Mouse (Mus musculus) layer of hippocampus, adult 8-10 months (tissue): Measurements from ENCODE around the gene Lin37. TPM values are rescaled to one million over a fixed set of nuclear protein-coding genes. Genes with fewer than 3 reads are reported as not detected.

Experiments
- DNase-seq, 2 experiments: peaks; one replicate each; pipeline ENCODE4 v3.0.0; 2022; ENCODE audit warnings: low spot score in 2 of 2
- total RNA-seq, 4 experiments: library from RNA; stranded (reverse); gene quantifications; 2 replicates each; pipeline ENCODE4 v1.2.4; 2022

Lin37 gene
- 10 to 100 TPM; 41.3 to 54.0 (median 46.9) TPM for total RNA-seq

DNA sequence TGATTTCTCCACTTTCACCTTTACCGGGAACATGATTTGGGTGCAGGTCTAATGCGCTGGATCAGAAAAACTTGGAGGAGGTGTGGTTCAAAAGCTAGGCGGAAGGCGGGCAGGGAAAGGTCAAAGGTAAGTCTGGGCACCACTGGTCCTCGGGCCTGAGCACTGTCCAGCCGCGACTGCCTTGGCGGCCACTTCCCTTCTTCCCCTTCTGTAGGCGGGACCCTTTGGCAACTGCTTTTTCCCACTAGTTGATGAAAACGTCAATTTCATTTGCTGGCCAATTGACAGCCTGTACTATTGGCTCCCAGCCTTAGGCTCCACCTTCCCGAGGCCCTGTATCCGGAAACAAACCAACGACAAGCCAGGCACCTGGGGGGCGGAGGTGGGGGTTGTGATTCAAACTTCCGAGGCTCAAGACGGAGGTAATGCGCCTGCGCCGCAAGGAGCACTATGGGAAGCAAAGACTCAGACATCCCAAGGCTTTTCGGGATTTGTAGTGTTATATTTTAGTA is at the start of gene Lin37:
Lin37 (minus strand) TSS at position 396 of the 512 bp plus-strand sequence.
- peak; percentile 99 for DNase-seq

DNA sequence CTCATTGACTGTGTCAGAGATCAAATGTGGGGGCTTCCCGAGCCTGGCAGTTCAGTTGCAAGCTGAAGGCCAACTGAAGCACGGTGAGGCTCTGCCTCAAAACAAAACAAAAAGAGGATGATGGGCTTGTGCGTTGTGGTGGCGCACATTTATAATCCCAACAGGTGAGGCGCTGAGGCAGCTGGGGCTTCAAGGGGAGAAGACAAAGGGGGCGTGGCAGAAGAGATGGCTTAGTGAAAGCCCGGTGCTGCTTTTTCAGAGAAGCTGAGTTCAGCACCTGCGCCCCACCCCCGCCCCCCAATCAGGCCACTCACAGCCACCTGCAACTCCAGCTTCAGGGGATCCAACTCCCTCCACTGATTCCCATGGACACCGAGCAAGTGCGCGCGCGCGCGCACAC is 48.8 kb upstream of the Lin37 start:
- DNase-seq, result no peak

DNA sequence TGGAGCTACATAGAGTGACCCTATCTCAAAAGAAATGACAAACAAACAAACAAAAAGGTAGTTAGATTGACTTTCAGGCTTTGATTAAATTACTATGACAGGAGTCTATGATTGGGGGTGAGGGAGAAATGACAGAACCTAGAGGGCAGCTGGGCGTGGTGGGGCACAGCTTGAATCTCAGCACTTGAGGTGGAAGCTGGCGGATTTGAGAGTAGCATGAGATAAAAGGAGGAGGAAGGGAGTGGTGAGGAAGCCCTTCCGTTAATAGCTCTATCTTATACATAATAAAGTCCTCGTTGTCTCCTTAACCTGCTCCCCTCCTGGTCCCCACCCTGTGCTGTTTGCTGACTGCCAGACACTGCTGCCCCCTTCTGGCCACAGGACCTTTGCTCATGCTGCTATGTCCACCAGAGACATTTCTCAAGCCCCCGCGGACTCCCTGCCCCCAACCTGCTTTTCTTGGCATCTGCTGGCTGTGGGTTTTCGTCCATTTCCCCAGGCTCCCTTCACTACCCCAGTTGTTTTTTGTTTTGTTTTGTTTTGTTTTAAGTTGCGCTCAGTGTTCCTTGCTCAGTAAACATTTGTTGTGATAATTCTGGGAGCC is 48.2 kb upstream of the Lin37 start:
- DNase-seq, result no peak

DNA sequence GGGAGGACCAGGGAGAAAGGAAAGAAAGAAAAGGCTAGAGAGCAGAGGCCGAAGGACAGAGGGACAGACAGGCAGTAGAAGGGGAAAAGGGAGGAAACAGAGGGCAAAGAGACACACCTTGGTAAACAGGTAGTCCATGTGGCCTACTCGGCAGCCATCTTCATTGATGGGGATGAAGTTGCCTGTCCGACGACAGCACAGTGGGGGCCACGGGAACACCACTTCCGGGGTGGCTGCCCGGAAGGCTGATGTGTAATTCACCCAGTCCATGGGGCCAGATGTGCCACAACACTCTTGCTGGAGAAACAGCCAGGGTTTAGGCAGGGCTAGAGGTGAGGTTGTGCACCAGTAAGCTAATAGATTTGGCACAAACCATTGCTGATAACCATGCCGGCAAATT is 45.3 kb upstream of the Lin37 start:
- DNase-seq, result no peak

DNA sequence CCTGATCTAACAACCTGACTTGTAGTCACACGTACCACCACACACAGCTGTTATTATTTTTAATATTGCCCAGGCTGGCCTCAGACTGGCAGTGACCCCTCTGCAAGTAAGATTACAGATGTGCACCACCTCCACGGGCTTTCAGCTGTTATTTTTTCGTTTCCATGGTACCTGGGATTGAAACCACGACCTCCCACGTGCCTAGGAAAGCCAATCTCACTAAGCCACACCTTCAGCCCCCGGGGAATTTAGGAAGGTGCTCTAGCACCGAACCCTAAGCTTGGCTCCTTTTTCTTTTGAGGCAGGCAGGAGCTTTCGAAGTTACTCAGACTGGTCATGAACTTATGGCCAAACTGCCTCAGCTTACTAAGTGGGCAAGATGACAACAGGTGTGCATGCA is 44.8 kb upstream of the Lin37 start:
- no peak for DNase-seq

DNA sequence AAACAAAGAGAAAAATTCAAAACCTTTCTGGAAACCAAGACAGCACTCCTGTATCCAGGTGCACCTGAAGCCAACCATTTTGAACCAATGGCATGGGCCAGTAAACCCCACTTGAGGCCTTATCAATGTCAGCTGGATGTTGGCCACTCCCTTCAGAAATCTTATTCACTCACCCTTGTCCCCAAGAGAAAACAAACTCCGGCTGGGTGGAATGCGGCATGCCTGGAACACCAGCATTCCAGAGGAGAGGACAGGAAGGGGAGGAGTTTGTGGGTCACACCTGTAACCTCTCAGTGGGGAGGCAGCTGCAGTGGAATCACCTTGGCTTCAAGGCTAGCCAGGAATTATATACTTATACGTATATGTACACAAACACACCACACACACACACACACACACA is 42.9 kb upstream of the Lin37 start:
- no peak for DNase-seq

DNA sequence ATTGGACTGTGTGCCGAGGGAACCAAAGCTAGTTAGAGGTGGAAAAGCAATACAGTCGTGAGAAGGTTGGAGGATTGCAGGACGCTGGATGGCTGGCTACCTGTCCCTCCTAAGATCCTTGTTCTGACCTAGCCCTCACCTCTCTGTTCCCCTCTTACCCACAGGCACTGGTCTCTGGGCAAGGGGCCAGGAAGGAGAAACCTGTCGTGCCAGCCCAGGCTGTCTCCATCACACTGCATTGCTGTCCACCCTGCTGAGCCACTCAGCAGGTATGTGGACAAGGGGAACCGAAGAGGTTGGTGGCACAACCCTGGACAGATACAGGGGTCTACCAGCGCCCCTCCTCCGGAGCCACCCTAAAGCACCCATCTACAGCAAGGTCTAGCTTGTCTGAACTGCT is 41.0 kb upstream of the Lin37 start:
- no peak for DNase-seq

DNA sequence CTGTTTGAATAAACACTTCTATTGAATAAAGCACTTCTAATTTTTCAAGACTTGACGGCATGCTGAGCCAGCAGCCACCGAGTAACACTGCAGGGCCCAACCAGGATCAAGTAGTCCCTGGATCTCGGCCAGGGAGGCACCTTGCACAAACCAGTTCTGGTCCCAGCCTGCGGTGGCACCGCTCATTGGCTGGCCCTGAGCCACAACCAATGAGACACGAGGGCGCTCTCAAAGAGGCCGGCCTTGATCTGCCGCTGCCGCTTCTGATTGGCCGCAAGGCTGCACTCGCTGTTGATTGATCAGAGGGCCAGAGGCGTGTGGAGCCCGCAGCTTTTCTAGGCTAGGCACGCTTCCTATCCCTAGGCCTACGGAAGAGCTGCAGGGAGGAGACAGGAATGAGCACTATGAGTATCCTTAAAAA is 40.3 kb upstream of the Lin37 start:
- peak; percentile 92 to 94 for DNase-seq

DNA sequence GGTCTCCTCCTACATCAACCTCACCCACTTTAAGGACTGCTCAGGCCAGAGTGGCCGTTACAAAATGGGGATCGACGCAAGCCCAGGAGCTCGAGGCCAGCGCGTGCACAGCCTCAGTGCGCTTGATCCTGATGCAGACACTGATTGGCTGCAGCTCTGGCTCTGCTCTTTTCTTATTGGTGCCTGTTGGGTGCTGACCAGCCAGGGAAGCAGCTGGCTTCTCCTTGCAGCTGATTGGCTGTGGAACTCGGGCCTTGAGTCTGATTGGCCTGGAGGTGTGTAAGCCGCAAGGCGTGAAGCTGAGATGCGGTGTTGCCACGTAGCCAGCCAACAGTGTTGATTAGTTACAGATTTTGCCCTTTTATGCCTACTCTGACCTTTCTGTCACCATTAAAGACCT is 39.1 kb upstream of the Lin37 start, which contains the start of gene Zbtb32:
Zbtb32 (minus strand) TSS at position 124 of the 400 bp plus-strand sequence.
- no peak for DNase-seq

DNA sequence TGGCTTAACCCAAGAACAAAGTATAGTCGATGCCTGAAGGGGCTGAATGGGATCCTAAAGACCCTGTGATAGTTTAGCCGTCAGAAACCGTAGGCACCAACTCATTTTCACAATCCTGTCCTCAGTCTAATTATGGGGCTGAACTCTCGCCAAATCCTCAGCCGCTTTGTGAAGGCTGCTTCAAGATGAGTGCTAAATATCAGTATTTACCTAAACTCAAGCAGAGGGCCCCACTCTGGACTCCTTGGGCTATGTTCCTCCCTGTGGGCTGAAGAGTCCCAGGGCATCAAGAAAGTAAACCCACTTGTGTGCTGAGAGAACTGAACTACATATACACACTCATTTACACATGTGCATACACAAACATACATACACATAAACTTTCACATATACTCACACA is 37.2 kb upstream of the Lin37 start:
- no peak for DNase-seq

DNA sequence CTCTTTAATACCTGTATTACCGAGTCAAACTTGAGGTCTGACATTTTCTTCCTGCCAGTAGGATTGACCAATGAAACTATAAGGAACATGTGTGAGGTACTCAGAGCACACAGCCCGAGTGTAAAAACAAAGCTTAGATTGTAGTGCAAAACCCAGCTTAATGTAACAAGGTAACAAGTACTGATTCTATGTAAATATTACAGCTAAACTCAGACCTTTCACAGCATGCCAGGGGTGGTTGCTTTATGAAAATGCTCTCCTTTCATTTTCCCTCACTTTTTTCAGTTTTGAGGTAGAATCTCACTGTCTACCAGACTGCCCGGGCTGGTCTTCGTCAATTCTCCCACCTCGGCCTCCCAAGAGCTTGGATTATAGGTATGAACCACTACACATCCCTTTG is 36.5 kb upstream of the Lin37 start:
- DNase-seq, result no peak

DNA sequence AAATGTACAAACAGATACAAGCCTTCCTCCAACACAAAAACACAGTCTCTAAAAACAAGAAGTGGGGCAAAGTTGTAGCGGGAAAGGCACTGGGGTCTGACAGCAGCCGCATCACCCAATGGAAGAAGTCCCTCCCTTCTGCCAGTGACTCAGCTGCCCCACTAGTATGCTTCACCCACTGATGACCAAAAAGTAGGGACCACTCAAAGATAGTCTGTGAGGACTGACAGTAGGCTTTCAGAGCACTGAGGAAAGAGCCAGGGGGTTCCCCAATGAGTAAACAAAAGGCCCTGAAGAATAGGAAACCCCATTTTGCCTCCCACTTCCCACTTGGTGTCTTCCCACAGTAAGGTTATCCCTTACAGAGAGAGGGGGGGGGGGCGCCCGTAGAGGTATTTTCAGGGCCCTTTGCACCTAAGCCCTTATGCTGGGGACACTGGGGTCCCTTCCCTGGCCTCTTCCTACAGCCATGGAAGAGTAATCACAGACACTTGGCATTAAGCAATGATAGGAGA is 34.9 kb upstream of the Lin37 start:
- DNase-seq, result no peak

DNA sequence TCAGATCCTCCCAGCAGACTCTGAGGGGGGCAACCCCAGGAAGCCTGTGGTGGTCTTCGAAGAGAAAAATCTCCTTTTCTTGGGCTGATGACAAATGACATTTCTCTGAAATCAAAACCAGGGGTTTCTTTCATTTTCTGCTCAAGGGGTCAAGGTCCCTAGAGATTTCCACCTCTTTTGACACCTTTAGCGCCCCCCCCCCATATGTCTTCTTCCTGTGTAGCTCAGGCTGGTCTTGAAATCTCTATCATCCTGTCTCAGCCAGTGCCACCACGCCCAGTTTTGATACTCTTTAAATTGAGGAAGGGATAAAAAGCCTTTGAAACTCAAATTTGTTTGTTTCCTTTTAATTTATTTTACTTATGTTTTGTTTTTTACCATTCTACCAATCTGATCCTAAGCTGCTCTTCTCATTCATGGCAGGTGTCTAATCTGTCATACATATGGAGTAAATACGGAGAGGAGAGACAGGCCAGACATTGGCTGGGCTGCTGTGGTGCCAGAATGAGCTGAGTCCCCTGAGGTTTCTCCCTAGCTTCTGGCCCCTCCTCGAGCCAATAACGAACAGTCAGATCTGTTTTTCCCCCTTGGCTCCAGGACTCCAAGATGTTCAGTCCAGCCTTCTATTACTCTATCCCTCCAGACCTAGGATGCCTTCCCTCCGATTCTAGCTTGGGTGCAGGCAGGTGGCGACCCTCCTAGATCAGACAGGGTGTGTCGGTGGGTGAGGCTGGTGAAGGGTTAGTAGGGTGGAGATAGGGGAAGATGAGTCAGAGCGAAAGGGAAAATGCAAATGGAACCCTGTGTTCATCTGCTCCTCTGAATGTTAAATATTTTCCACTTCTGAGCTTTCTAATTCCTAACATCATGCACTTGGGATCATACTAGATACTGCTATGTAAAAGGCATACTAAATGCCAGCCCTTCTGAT is 34.2 kb upstream of the Lin37 start:
- no peak for DNase-seq

DNA sequence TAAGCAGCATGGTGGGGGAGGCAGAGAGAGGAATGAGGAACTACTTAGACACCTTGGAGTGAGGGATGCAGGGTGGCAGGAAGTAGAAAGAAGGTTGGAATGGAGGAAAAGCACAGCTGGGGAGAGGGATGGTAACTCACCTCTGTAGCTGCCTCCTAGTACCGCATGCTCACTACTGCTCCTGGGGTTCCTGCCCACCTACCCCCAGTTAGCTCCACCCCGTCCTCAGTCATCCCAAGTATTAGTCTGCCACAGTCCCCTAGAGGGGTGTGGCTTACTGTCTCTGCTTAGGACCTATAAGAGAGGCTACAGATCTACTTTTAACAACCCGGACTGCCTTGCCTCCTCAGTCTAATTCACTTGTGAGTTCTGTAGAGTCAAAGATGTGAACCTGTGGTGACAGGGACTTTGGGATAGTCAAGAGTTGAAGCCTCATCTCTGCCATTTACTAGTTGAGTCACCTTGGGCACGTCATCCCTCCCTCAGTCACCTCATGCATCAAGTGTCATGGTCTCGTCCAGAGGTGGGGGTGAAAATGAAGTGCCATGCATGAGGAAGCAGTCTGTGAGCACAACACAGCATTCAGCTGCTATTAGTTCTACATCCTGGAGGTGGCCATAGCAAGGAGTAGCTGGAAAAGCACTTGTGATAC is 33.3 kb upstream of the Lin37 start:
- DNase-seq, result no peak

DNA sequence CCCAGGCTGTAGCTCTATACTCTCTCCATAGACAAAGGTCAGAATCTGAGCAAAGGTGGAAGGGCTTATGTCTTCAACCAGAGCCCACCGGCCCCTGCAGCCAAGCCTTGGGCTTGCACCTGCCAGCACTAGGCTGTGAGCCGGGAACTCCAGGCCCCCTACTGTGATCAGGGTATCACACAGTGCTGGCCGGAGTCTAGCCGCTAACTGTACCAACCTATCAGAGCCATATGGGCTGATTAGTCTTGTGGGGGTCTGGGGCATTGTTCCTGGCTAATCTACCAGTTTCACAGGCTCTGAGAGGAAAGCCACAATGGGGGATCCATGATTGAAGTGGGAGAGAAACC is 31.9 kb upstream of the Lin37 start:
- DNase-seq, result no peak

DNA sequence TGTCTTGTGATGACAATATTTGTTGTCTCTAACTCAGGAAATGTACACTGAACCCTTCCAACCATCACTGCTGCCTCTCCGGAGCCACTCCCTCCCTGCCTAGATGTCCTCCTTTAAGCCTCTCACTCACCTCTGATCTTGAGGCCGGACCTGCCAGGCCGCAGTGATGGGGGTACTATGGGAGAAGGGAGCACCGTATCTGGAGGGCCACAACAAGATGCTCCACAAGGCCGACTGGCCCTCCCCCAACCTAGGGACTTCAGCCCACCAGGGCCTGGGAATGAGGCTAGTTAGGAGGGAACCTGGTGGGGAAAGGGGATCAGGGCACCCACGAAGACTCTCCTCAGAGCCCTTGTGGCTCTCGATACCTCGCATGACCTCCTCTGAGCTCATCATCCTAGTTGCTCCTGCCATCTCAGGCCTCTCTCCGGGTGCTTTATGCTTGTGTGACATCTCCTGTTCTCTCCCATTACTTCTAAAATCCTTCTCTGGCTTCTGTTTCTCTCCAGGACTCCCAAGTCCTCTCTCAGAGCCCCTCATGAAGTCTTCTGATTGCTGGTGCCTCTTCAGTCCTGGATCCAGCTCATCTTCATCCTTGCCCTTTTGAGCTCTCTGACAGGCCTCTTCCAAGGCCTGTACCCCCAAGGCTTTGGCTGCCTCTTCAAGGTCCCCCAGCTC is 31.4 kb upstream of the Lin37 start:
- no peak for DNase-seq

DNA sequence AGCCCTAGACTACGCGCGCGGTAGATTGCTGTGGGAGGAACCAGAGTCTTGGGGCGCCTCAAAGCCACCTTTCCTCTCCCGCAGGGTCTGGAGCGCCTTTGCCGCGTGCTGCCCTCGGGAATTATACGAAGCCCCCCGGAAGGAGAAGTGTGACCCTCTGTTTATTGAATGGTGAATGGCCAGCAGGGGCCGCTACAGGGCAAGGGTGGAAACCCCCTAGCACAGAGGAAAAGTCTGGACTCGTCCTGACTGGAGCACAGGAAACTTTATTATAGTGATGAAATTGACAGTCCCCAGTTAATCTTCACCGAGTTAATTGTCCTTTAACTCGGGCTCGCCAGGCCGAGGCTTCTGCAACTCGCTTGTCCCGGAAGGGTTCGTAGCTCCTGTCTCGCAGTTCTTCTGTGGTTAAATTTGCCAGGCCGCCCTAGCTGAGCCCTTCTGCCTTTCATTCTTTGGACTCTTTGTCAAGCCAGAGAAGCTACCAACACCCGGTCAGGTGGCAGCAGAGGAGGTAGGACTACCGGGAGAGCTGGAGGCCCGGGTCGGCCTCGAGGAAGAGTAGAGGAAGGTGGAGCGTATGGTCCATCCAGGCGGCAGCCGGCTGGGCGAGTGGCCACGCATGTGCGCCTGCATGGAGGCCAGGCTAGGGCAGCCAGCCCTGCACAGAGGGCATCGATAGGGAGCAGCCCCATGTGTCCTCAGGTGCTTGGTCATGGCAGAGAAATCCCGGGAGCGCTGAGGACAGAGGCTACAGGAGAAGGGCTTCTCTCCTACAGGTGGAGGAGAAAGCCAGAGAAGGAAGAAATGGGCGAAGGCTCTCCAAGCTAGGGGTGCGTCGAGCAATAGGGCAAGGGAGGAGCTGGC is 30.0 kb upstream of the Lin37 start:
- DNase-seq, result peak; percentile 70 to 79

DNA sequence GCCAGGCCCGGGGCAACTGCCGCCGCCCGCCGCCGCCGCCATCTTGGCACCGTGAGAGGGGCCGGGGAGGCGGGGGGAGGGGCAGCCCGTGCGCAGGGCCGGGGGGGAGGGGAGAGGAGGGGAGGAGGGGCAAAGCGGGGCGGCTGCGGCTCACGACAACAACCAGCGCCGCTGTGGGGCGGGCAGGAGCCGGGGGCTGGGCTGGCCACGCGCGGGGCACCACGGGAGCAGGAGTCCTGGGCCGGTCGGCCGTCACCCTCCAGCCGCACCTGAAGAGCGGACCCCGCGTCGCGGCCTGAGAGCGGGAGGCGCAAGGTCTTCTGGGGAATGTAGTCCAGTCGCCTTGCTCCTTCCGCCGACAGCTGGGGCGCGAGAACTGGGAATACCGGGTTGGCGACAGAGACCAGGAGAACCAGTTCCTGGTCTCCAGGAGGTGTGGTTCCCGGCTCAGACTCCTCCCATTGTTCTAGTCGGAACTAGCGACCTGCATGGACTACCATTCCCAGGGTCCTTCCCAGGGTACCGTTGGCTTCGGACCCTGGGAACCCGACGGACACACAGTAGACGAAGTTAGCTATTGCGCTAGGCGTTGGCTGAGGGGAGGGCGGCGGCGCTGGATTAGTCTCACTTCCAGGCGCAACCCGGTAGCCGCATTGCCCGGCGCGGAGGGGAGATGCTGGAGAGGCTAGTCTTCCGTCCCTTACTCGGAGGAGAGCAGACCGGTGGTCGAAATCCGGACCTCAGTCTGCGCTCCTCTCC is 29.2 kb upstream of the Lin37 start, which contains the start of gene Kmt2b:
Kmt2b (minus strand) TSS at position 51 of the 759 bp plus-strand sequence.
- DNase-seq, result peak; percentile 96

DNA sequence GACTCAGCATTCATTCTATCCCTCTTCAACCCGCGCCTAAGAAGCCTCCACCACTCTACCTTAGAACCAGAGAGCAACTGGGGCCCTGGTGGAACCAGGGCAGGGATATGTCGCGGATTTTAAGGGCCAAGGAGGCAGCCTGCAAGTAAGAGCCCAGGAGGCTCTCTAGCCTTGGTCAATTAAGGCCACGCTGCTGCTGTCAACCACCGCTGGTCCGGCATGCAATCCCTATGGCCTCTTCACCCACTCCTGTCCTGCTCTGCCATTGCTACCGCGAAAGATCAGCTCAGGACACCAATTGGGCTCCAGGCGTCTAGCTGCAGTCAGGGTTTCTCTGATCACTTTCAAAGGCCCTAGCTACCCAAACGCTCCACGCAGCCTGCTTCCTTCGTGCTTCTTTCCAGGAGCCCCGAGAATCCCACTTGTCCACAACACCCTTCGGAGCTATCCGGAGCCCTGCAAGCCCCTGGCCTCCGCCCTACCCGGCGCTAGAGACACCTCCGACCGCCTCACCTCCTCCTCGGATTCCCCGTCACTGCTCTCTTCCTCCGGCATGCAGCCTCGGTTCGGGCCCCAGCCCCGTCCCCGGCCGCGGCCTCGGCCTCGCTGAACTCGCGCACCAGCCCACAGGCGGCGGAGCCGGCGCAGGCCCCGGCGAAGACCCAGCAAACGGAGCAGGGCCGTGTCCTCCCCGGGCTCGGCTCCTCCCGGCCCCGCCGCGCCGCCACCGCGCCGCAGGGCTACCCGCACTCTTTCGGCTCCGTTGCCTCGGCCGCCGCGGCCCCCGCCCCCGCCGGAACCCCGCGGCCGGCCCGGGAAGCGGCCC is 28.4 kb upstream of the Lin37 start:
- peak in 1 of 2 experiments; percentile 46 for DNase-seq
